Mouse (Mus musculus) limb, embryonic 15.5 days (tissue): ENCODE measurements around the gene Ctnnal1. TPM values are rescaled to one million over a fixed set of nuclear protein-coding genes. Genes with fewer than 3 reads are reported as not detected.
"Not testable (repeated sequence)": the region's sequence is repeated elsewhere in the genome, so short reads cannot be mapped to it uniquely, and the experiment has no call there.

Experiments used
- ATAC-seq: fragments of 200-750 bp; cut with Nextera tagmentation; 2 replicates; pipeline ENCODE4 v1.8.0; 2017; ENCODE audit warnings: low read depth, moderate TSS enrichment; ENCODE audit not compliant: insufficient number of reproducible peaks, low FRiP score, low TSS enrichment
- H3K27ac ChIP-seq: fragments of 300-500 bp; sonication (generic); 2 replicates; pipeline ENCODE4 v1.5.1; 2015; ENCODE audit warnings: moderate library complexity, mild to moderate bottlenecking, inconsistent platforms
- H3K27me3 ChIP-seq: fragments of 300-500 bp; sonication (generic); 2 replicates; pipeline ENCODE4 v1.6.1; 2015; ENCODE audit warnings: inconsistent platforms
- H3K36me3 ChIP-seq: fragments of 300-500 bp; sonication (generic); 2 replicates; pipeline ENCODE4 v1.6.1; 2015; ENCODE audit warnings: inconsistent platforms
- H3K4me1 ChIP-seq: fragments of 300-500 bp; sonication (generic); 2 replicates; pipeline ENCODE4 v1.6.1; 2015; ENCODE audit warnings: inconsistent platforms
- H3K4me2 ChIP-seq: fragments of 300-500 bp; sonication (generic); 2 replicates; pipeline ENCODE4 v1.6.1; 2015; ENCODE audit warnings: mild to moderate bottlenecking, inconsistent platforms
- H3K4me3 ChIP-seq: fragments of 300-500 bp; sonication (generic); 2 replicates; pipeline ENCODE4 v1.5.1; 2015; ENCODE audit warnings: mild to moderate bottlenecking, inconsistent platforms
- H3K9ac ChIP-seq: fragments of 300-500 bp; sonication (generic); 2 replicates; pipeline ENCODE4 v1.6.1; 2015; ENCODE audit warnings: inconsistent platforms
- H3K9me3 ChIP-seq: fragments of 300-500 bp; sonication (generic); 2 replicates; pipeline ENCODE4 v1.6.1; 2016; ENCODE audit warnings: inconsistent platforms
- WGBS: fragments of 180-500 bp; shearing (Covaris S2); methylation state at CpG from one replicate; pipeline ENCODE4 v1.1.7; 2015; 5-methylcytosine and 5-hydroxymethylcytosine counted together
- polyA plus RNA-seq: library from polyadenylated mRNA; unstranded; fragments of >200 nt; fragmentation: Nextera tagmentation; extraction: Ambion mirVana; gene quantifications from 2 replicates; pipeline ENCODE4 v1.2.1, GENCODE M21; 2015

Ctnnal1 gene
- polyA plus RNA-seq, 1 experiment from 2014 or later: 24.9 TPM

DNA sequence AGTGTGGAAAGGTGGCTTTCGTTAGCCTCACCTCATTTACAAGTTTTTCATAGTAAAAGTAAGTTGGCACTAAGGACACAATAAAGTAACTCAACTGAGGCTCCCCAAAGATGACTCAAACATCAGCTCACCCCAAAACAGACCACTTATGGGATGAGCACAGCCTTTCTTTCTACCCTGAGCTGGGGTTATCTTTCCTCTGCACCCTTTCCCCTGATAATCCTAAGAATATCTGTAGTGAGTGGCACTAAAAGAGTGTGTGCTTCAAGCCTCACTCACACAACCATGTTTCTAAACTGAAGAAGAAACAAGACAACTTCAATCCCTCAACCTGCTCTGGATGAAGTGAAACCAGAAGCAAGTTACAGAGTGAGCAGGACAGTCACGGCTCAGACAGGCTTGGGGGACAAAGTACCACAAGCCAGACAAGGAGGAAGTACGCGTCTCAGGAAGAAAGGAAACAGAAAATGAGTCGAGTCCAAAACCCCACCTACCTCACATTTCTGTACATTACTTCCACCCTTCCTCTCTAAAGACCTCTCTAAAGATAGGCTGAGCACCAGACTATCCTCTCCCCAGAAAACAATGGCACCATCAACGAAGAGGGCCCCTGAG, 27.6 kb upstream of the Ctnnal1 start:
- no peak for ATAC-seq
- no peak overlapping the region for H3K4me3 ChIP-seq
- no peak overlapping the region for H3K27ac ChIP-seq
- H3K27me3 ChIP-seq: no peaks in the 10 kb centered on the region
- H3K9ac ChIP-seq: no peak overlapping the region
- H3K9me3 ChIP-seq: no peaks in the 10 kb centered on the region
- H3K4me2 ChIP-seq: no peak overlapping the region
- no peaks in the 10 kb centered on the region for H3K4me1 ChIP-seq
- WGBS: 83% methylated on average over 6 of the region's 6 CpGs
- H3K36me3 ChIP-seq: peaks cover 36% of the 10 kb centered on the region

DNA sequence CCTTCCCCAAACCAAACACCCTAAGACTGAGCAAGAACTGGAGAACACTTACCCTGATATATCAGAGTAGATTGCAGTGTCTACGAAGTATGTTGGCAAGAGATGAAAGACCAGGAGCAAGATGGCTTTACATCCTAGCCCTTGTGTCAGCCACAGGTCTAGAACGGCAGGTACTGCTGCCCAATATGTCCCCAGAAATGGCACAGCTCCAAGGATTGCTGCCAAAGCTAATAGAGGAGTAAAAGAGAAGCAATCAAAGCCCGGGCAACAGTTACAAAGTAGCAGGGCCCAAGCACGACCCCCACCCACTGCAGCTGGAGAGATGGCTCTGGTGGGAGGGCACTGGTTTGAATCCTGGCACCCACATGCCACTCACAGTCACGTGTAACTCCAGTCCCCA, 23.5 kb upstream of the Ctnnal1 start:
- Histone ChIP-seq H3K27me3 (no peaks in the 10 kb centered on the region), H3K36me3 (peaks cover 40% of the 10 kb centered on the region), H3K9me3 (no peaks in the 10 kb centered on the region), H3K27ac (no peak overlapping the region; the same call in 1 of the 2 replicates), H3K4me1 (no peaks in the 10 kb centered on the region), H3K9ac (no peak overlapping the region), H3K4me2 (no peak overlapping the region), H3K4me3 (no peak overlapping the region)
- ATAC-seq: no peak
- WGBS: 67% methylated on average over 5 of the region's 5 CpGs

DNA sequence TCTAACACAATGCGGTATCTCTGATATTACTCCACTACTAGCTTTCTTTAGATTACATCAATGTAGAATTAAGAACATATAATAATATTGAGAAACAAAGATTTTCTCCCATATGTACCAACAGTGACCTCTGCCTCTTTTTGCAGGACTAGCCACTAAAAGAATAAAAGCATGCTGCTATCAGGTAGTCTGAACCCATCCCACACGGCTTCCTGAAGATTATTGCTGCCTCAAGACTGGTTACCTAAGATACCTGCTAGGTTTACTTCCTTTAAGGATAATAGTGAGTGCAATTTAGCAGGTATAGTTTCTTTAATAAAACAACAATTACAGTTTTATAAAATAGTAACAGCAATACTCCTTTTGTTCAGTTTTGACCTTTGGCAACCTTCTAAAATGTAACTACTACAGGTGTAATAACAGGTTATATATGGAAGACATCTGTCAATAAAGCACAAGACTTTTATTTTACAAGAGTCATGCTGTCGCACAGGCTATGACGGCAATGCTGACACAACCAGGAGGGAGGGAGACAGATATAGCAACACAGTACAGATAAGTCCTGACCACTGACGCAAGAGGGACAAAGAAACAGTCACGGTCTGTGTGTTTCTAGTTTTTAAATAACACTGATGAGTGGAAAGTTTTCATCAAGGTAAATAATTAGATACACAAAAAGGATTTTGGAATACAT, 21.4 kb upstream of the Ctnnal1 start:
- ATAC-seq: no peak
- Histone ChIP-seq H3K4me2 (no peak overlapping the region), H3K4me3 (no peak overlapping the region), H3K27ac (no peak overlapping the region), H3K27me3 (no peaks in the 10 kb centered on the region), H3K36me3 (peaks cover 48% of the 10 kb centered on the region), H3K9ac (no peak overlapping the region), H3K9me3 (no peaks in the 10 kb centered on the region), H3K4me1 (no peaks in the 10 kb centered on the region)
- WGBS: 84% methylated on average over 6 of the region's 6 CpGs

DNA sequence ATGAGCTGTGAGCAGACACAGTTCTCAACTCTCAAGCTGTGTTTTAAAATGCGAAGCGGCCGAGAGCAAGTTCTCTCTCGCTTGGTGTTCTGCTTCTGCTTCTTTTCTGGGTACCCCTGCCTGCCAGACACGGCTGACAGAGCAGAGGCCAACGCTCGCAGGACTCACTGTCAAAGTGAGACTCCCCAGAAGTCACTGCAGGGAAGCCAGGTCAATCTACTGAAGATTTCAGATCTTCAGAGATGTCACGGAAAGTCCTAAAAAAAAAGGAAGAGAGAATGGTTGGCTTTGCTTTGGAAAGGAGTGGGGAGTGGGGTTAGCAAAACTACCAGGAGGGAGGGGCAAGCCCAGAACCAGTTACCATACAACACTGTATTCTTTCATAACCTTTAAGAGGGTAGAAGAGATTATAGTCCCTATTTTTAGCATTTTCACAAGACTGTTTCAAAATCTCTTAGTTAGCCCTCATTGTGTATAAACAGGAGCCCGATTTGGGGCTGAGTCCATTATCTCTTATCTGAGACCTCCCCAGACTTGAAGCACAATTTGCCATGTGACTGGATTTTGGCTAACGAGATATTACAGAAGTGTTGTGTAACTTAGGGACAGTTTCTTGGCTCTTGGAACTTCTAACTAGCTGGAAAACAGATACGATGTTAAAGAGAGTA, 15.2 kb upstream of the Ctnnal1 start:
- Histone ChIP-seq H3K4me1 (no peaks in the 10 kb centered on the region), H3K4me2 (no peak overlapping the region), H3K9ac (no peak overlapping the region), H3K36me3 (peaks cover 47% of the 10 kb centered on the region), H3K27ac (no peak overlapping the region), H3K4me3 (no peak overlapping the region), H3K27me3 (no peaks in the 10 kb centered on the region), H3K9me3 (no peaks in the 10 kb centered on the region)
- ATAC-seq: no peak
- 87% methylated on average over 11 of the region's 11 CpGs for WGBS

DNA sequence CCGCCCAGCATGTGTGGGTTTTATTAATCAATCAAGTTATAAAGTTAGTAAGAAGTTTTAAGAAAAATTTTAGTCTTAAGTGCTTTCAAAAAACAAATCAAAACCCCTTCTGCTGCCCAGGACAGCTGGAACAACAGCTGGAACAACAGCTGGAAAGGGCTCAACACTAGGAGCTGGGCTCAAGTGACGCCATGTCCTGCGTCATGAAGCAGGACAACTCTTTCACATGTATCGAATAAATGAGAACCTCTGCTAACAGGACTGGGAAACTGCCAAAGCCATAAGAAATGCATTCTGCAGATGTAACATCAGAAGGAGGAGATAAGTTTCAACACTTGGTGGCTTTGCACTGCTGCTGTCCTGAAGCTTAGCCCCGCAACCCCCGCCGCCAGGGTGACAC, 14.0 kb upstream of the Ctnnal1 start:
- H3K27ac ChIP-seq: no peak overlapping the region
- no peaks in the 10 kb centered on the region for H3K4me1 ChIP-seq
- 85% methylated on average over 7 of the region's 7 CpGs for WGBS
- H3K27me3 ChIP-seq: no peaks in the 10 kb centered on the region
- H3K4me2 ChIP-seq: no peak overlapping the region
- H3K9me3 ChIP-seq: no peaks in the 10 kb centered on the region
- no peak overlapping the region for H3K9ac ChIP-seq
- no peak overlapping the region for H3K4me3 ChIP-seq
- no peak for ATAC-seq
- peaks cover 38% of the 10 kb centered on the region for H3K36me3 ChIP-seq

DNA sequence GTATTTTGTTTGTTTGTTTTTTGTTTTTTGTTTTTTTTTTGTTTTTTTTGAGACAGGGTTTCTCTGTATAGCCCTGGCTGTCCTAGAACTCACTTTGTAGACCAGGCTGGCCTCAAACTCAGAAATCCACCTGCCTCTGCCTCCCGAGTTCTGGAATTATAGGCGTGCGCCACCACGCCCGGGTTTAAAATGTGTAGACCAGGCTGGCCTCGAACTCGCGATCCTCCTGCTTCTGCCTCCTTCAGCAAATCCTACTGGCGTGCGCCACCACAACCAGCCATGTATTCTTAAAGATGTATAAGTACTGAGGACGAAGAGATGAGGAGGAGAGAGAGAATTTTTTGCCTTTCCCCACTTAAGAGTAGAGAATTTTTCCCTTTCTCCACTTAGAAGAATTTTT, 5.6 kb upstream of the Ctnnal1 start:
- not testable (repeated sequence) for H3K27ac ChIP-seq, H3K4me2 ChIP-seq, H3K4me1 ChIP-seq, H3K9me3 ChIP-seq, ATAC-seq, H3K4me3 ChIP-seq, H3K27me3 ChIP-seq, H3K9ac ChIP-seq
- 96% methylated on average over 11 of the region's 11 CpGs for WGBS
- peaks cover 16% of the 10 kb centered on the region; the same call in 1 of the 2 replicates for H3K36me3 ChIP-seq

DNA sequence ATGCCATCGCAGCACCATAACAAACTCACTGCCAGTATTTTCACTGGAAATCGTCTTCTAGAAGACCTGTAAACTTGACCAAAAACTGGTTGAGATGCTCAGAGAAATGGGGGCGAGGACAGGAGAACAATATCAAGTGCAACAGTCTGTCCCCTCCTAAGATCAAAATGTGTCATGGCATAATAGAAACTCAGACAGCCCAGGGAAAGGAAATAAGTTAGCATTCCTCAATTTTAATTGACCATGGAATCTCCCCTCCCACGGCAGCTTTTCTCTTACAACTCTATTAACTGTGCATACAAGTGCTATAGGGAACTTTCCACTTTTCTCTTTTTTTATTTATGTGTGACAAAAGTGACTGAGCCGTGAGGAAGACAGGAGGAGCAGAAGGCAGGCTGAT, 2.8 kb upstream of the Ctnnal1 start:
- ATAC-seq: no peak
- no peak overlapping the region for H3K4me3 ChIP-seq

DNA sequence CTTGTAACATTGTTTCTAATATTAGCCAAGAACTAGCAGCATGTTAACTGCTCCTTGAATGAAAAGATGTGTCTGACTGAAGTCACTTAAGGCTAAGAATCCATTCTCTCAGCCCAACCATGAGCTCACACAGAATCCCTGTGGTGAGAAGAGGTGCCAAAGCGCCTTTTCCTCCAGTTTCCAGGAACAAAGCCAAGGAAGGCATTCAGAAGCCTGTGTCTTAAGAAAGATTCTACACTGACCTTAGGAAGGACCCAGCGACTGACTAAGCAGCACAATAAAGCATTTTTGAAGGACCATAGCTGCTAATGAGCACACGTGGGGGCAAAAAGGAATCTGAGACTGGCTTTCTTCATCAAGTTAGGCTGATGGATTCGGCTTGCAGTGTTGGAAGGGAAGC, 983 bp upstream of the Ctnnal1 start:
- no peak for ATAC-seq
- H3K27me3 ChIP-seq: no peaks in the 10 kb centered on the region
- 43% methylated on average over 4 of the region's 4 CpGs for WGBS
- no peak overlapping the region for H3K4me2 ChIP-seq
- H3K4me3 ChIP-seq: no peak overlapping the region
- peak overlapping the region; percentile 7; the same call in 1 of the 2 replicates for H3K27ac ChIP-seq
- peaks cover 17% of the 10 kb centered on the region for H3K4me1 ChIP-seq
- no peaks in the 10 kb centered on the region for H3K9me3 ChIP-seq
- H3K9ac ChIP-seq: no peak overlapping the region
- H3K36me3 ChIP-seq: no peaks in the 10 kb centered on the region

More for the DNA sequence above, 2.8 kb upstream of the Ctnnal1 start:
- WGBS: 57% methylated on average over 5 of the region's 5 CpGs
- no peak overlapping the region for H3K4me2 ChIP-seq
- no peak overlapping the region for H3K27ac ChIP-seq
- H3K27me3 ChIP-seq: no peaks in the 10 kb centered on the region
- H3K9me3 ChIP-seq: no peaks in the 10 kb centered on the region
- H3K36me3 ChIP-seq: 0 out of 2 replicates have a peak, but pooled peaks cover 10% of the 10 kb centered on the region
- no peak overlapping the region for H3K9ac ChIP-seq
- peaks cover 17% of the 10 kb centered on the region for H3K4me1 ChIP-seq

DNA sequence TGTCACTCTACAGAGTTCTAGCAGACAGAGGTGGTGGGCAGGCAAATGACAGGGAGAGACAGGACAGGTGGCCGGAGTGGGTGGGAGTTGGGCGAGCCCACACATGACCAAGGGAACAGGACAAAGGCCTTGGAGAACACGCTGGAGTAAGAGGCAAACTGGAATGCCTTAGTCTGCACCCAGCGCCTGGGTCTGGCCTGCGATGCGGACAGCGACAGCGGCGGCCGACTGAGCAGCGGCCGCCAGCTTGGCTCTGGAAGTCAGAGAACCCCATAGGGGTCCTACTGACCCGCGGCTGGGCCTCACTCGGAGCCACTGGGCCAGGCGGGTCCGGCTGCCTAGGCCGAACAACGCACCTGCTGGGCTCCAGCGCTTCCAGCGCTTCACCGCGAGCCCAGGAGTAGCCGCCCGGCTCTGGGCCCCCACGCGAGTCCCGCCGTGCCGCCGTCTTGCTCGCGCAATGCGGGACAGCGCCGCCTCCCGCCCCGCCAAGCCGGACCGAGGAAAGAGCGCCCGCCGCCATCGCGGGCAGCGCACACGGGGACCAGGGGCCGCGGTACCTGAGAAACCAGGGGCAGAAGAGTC, 479 bp downstream of the Ctnnal1 start:
- no peaks in the 10 kb centered on the region for H3K27me3 ChIP-seq
- peak overlapping the region; percentile 76 for H3K4me3 ChIP-seq
- peaks cover 17% of the 10 kb centered on the region for H3K4me1 ChIP-seq
- H3K9me3 ChIP-seq: no peaks in the 10 kb centered on the region
- under 1% methylated on average over 49 of the region's 49 CpGs for WGBS
- peak overlapping the region; percentile 70 for H3K9ac ChIP-seq
- H3K36me3 ChIP-seq: no peaks in the 10 kb centered on the region
- H3K27ac ChIP-seq: peak overlapping the region; percentile 89
- peak overlapping the region; percentile 92 for H3K4me2 ChIP-seq
- ATAC-seq: peak; percentile 45

DNA sequence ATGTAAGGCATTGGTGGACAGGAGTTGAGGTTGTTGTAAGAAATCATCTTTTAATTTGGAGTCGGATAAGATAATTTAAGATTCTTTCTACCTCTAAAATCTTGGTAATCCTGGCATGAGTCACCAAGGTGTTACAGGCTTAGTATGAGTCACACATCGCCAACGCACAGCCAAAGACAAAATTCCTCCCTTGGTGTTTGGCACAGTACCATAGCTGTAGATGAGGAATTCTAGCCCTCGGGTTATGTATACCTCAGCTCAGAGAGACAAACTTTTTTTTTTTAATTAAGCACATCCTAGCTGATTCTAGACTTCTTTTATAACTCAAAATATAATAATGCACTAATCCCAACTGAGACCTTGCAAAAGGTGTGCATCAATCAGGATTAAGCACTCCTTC, 972 bp downstream of the Ctnnal1 start:
- H3K27ac ChIP-seq: no peak overlapping the region; the same call in 1 of the 2 replicates
- no peaks in the 10 kb centered on the region for H3K27me3 ChIP-seq
- H3K4me2 ChIP-seq: peak overlapping the region; percentile 92
- H3K9ac ChIP-seq: peak overlapping the region; percentile 70; the same call in 1 of the 2 replicates
- H3K4me1 ChIP-seq: peaks cover 17% of the 10 kb centered on the region
- no peaks in the 10 kb centered on the region for H3K36me3 ChIP-seq
- peak overlapping the region; percentile 76 for H3K4me3 ChIP-seq
- no peaks in the 10 kb centered on the region for H3K9me3 ChIP-seq
- 26% methylated on average over 4 of the region's 4 CpGs for WGBS
- ATAC-seq: no peak

DNA sequence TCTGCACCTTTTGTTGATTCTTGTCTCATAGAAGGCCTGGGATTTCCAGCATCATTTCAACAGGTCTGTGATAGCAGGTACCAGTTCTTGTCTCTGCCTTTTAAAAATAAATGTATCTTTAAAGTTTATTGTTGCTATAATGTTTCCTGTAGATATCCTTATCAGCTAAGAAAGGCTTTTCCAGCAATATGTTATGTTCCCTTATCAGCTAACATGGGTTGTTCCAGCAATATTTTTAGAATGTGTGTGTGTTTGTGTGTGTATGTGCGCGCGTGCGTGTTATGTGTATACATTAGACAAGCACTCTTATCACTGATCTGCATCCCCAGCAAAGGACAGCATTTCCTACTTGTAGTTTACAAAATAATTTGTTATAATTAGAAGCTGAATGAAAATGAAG, 3.4 kb downstream of the Ctnnal1 start:
- H3K9me3 ChIP-seq: no peaks in the 10 kb centered on the region
- no peaks in the 10 kb centered on the region for H3K27me3 ChIP-seq
- ATAC-seq: no peak
- H3K4me1 ChIP-seq: peaks cover 20% of the 10 kb centered on the region
- H3K4me3 ChIP-seq: no peak overlapping the region
- H3K27ac ChIP-seq: no peak overlapping the region
- 96% methylated on average over 4 of the region's 4 CpGs for WGBS
- no peak overlapping the region for H3K4me2 ChIP-seq
- no peak overlapping the region for H3K9ac ChIP-seq
- H3K36me3 ChIP-seq: no peaks in the 10 kb centered on the region

DNA sequence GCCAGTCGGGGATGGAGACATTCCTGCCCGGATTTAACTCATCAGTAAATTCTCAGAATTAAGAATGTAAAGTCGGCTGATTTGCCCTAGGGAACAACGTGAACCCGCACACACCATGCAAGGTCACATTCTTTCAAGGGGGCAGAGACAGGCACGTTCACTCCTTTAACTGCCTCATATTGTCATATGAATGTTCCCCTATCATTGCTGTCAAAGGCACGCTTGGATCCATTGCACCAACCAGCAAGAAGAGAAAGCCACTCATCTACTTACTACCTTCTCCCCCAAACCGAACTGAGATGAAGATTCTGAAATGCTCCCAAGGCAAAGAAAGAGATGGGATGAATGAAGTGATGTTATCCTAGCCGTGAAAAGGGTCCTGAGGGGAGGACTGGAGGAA, 6.3 kb downstream of the Ctnnal1 start:
- Histone ChIP-seq H3K9ac (no peak overlapping the region), H3K27ac (no peak overlapping the region), H3K4me3 (no peak overlapping the region), H3K4me1 (peaks cover 9% of the 10 kb centered on the region), H3K4me2 (no peak overlapping the region), H3K27me3 (no peaks in the 10 kb centered on the region), H3K9me3 (no peaks in the 10 kb centered on the region), H3K36me3 (no peaks in the 10 kb centered on the region)
- 66% methylated on average over 9 of the region's 9 CpGs for WGBS
- no peak for ATAC-seq
